Mouse (Mus musculus): Measurements from ENCODE around the gene Rab11a.
"Not testable (repeated sequence)": the region's sequence is repeated elsewhere in the genome, so short reads cannot be mapped to it uniquely, and the experiment has no call there.

The Rab11a gene

DNA sequence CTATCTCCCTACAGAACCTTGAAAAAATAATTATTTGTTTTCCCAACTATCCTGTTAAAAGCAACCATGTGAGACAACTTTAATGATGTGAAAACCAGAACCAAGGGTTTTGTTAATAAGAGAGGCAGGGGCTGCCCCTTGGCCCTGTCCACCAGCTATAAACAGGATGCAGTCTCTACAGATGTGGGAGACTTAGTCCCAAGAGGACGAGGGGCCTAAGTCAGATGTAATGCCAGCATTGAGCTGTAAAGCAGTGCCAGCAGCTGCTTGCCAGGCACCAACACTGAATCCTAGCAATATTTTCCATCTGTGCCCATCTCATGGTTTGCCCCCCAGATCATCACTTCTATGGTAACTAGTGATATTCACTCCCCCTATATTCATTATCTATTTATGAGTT, 4.9 kb upstream of the Rab11a start:
- no peak for DNase-seq

DNA sequence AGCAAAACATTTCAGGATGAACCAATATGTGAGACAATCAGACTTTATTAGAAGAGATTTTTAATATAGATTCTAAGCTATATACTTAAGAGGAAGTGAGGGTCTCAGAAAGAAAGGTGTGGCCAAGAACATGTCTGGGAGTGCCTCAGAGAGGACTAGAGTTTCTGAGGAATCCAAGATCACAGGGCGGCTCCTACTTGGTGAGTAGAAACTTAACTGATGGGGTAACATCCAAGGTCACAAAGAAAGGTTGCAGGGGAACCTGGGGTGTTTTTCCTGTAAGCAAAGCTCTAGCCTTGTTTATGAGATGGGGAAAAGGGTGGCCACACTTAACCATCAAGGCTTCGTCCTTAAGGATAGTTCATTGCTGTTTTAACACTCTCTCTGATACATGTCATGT, 1.4 kb upstream of the Rab11a start:
- DNase-seq, result no peak

DNA sequence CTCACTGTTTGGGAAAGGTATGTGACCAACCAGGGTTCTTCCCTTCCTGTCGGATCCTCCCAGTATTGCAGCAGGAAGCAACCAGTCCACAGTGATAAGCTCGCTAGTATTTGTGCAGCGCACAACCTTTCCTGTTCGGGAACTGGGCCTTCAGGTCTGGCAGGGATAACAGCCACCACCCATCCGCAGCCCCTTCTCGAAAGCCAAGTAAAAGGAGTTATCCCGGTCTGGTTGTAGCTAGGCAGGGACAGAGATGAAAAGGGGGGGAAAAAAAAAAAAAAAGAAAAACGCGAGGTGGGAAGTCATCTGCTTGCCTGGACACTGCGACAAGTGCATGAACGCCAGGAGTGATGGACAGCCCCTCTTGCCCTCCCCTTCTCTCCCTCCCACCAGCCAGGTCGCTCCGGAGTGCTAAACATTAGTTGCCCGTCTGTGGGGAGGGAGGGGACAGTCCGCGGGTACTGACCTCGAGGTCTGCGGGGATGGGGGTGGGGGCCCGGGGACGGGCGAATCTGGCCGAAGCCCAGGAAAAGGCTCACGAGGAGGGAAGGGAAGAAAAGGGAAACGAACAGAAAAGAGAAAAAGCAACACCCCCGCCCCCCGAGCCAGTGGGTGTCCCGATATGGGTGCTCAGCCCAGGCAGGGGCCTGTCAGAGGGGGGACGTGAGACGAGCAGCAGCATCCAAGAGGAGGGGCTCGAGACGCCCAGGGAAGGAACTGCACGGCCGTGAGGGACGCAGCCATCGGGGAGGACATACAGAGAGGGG, 736 bp downstream of the Rab11a start:
- peak; percentile 39 for DNase-seq

DNA sequence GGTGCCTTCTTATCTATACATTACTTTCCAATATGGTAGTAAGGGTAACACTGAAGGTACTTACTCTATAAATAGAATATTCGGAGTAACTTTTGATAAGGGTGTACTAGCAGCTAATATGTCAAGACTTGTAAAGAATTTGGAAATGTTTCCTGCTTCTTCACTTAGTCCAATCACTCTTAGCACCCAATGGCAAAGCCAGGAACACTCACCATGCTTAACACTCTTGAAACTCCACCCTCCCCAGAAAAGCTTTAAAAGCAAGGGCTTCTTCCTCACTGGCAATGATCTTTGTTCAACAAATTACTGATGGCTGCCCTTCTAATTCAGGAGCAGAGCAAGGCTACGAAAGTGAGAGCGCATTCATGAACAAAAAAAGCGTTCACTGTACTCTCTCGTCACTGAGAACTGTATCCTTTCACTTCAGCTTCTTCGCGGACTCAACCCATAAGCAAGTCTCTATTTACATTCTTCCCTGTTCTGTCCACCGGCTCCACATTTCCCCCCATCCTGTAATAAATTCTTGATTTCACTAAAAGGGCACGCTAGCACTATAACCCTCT, 1.4 kb downstream of the Rab11a start:
- no peak for DNase-seq

DNA sequence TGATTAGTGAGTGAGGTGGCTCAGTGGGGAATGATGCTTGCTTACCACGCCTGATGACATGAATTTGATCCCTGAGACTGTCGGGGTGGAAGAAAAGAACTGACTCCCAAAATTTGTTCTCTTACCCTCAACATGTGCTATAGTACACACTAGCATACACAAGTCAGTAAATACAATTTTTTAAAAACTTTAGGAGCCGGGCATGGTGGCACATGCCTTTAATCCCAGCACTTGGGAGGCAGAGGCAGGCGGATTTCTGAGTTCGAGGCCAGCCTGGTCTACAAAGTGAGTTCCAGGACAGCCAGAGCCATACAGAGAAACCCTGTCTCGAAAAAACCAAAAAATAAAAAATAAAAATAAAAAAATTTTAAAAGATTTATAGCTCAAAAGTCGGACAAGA, 2.6 kb downstream of the Rab11a start:
- not testable (repeated sequence) for DNase-seq

- no peak for DNase-seq
These were observed 3.4 kb downstream of the Rab11a start for GRCm38 (mm10) chr9:64734166-64734565.

- no peak for DNase-seq
These were observed 6.5 kb downstream of the Rab11a start for GRCm38 (mm10) chr9:64731029-64731560.

GRCm38 (mm10) chr9:64726454-64726853, 11.1 kb downstream of the Rab11a start:
- DNase-seq, result no peak

- DNase-seq, result no peak
These were observed 17.9 kb downstream of the Rab11a start for GRCm38 (mm10) chr9:64719526-64720163.

DNA sequence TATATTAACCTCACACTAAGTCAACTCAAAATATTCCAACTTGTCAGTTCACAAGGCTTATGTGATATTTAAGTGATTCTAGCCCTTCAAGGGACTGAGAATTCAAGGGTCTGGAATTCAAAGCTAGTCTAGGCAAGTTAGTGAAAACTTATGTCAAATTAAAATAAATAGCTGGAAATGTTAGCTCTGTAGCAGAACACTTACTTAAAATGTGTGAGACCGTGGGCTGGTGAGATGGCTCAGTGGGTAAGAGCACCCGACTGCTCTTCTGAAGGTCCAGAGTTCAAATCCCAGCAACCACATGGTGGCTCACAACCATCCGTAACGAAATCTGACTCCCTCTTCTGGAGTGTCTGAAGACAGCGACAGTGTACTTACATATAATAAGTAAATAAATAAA, 27.3 kb downstream of the Rab11a start:
- not testable (repeated sequence) for DNase-seq

DNA sequence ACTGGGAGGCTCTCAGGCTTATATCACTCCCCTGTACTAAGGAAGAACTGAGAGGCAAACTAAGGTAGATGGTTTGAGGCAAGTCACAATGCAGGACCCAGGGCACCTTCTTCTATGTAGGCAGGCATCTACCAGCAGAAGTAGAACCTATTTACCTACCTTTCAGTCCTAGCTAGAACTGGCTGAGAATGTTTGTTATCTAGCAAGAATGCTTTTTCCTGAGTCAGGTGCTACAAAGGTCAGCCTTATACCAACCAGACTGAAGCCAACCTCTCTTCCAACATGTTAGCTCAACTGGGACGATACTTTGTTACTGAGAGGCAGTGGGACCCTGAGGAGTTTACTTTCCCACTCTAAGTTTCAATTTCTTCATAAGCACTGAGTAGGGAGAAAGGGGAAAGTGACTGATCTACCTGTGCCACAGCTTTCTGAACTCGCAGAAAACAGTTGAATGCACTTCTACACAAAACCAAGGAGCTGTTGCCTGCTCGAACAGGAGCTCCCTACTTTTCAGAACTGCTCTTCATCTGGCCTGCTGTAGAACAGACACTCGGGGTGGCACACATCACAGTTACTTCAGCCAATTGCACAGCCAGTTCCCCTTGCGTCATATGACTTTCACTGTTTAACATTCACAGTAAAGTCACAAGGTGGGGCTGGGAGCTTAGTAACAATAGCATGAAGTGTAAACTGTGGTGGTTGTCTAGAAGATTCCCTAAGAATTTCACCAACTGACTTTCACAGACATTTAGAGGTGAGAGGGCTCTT, 33.3 kb downstream of the Rab11a start:
- DNase-seq, result no peak

DNA sequence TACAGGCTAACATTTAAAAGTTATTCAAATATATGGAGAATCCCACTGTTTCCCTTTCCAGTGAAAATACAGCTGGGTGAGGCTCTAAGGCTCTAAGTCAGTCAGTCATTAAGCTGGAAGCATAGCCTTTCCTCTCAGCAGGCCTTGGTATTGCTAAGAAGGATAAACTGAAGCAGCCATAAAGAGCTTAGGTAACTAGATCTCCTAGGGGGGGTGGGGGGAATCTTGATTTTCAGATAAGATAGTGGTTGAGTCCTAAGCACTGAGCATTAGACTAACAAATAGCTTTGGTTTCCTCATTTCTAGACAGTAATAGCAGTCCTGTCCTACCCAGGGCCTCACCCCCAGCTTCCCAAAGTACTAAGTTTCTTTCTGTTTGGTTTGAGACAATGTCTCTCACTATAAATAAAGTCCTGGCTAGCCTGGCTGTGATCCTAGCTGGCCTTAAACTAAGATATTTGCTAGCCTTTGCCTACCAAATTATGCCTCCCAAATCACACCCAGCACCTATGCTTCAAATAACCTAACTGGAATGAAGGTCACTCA, 34.1 kb downstream of the Rab11a start:
- DNase-seq, result no peak

DNA sequence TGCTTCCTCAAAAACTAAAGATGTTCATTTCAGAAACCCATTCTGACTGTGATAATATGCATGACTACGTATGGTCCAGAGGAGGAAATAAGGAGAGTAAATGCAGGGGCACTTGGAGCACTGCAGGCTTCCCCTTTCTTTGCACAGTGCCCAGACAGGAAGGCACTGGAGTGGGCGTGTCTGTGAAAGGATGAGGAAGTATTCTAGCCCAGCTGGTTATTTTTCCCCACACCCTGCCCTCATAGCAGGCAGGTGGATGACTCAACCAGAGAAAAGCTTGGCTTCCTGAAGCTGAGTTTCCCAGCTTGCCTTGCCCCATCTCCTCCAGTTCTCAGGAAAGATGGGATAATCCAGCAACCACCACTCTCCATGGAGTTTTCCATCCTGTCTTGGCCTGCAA, 34.6 kb downstream of the Rab11a start:
- peak; percentile 84 for DNase-seq

GRCm38 (mm10) chr9:64702391-64702790, 35.2 kb downstream of the Rab11a start:
- no peak for DNase-seq

GRCm38 (mm10) chr9:64701651-64702050, 35.9 kb downstream of the Rab11a start:
- peak; percentile 81 for DNase-seq

DNA sequence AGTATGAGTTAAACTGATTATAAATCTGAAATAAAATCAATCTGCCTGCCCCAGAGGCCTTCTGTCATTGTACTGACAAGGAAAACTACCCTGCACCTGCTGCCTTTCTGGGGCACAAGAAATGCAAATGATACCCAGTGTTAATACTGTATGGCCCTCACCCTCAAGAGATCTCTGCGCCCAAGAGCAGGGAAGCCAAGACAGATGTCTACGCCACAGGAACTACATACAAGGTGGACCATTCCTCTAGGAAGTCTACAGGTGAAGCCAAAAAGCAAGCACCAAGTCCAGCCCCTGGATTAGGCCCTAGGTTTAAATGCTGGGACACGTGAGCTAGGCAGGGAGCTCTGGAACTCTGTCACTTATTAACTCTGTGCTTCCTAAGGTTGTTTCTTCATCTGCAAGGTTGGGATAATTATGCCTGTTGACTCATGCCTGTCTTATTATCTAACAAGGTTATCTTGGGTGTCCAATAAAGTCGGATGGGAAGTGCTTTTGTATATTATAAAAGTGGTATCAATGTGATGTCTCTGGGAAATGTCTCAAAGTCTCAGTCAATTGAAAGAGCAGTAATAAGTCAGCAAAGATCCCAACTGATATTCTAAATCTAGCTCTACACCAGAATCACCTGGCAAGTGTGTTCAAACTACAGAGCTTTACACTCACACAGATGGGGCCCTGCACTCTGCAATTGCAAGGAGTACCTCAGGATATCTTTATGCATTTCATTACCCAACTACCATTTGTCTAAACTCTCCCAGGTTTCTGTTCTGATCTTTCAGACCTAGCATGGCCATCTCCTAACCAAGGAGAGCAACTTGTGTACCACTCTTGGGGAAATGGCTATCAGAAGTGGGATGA, 36.9 kb downstream of the Rab11a start:
- no peak for DNase-seq

DNA sequence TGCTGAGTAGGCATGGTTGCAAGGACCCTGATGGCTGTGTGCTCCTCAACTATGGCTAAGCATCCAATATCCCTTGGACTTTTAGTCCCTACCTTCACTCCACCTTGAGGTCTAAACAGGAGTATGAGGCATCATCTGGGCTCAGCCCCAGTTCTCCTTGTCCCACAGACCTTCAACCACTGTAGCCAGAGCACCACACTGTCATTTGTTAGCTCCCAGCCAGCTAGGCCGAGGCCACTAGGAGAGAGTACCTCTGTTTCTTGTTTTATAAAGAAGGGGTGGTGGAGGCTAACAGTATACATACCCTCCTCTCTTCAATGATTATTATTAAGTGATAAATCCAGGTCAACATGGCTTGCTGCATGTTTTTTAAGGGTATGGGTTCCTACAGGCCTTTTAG, 39.0 kb downstream of the Rab11a start:
- DNase-seq, result no peak

- no peak for DNase-seq
These were observed 39.9 kb downstream of the Rab11a start for GRCm38 (mm10) chr9:64697677-64698076.

DNA sequence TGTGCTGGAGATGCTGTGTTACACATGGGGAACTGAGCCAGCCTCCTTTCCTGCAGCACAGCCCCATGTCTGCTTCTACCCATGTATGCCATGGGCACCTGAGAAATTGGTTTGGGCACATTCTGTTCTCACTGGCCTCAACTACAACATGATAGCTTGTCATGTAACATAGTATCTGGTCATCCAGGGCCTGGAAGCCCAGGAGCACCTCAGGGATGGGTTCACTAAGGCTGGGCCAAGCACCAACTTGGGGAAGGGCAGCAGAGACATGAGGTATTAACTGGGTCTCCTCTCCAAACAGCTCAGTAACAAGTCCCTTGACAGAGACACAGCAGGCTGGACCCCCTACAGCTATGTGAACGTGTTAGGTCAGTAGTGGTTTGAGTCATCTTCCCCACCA, 40.6 kb downstream of the Rab11a start:
- DNase-seq, result no peak

GRCm38 (mm10) chr9:64696404-64696803, 41.2 kb downstream of the Rab11a start:
- no peak for DNase-seq

GRCm38 (mm10) chr9:64695266-64695665, 42.3 kb downstream of the Rab11a start:
- no peak for DNase-seq

- no peak for DNase-seq
These were observed 44.5 kb downstream of the Rab11a start for GRCm38 (mm10) chr9:64693094-64693493.
